ENCODE assay signal across 8 mouse cellular contexts in genomic region chr7:28311151-28311925, GRCm38 (mm10). TPM values are rescaled to one million over a fixed set of nuclear protein-coding genes. Genes with fewer than 3 reads are reported as not detected.
DNase-seq lines count a peak whose midpoint lies in the region; ATAC-seq and TF ChIP-seq lines count a peak whose summit lies in the region.

No protein-coding gene starts in this region.

- peak overlapping the region; percentile 58 for H3K4me3 ChIP-seq in cortical plate, adult 2 months (ENCODE audit: insufficient read depth, low read length)
- H3K4me3 ChIP-seq in hindbrain, postnatal 0 days (ENCODE audit: low read length) = peak overlapping the region; percentile 72
- peak overlapping the region; percentile 99 for H3K4me3 ChIP-seq in midbrain, embryonic 11.5 days (ENCODE audit: low read depth, low read length)

- no peaks in the 10 kb centered on the region for H3K9me3 ChIP-seq in hindbrain, postnatal 0 days (ENCODE audit: low read length)
- no peaks in the 10 kb centered on the region for H3K9me3 ChIP-seq in midbrain, embryonic 11.5 days (ENCODE audit: control insufficient read depth, low read length)

- H3K36me3 ChIP-seq in hindbrain, postnatal 0 days (ENCODE audit: insufficient read depth, low read length) = peaks cover 35% of the 10 kb centered on the region
- H3K36me3 ChIP-seq in midbrain, embryonic 11.5 days (ENCODE audit: control insufficient read depth, insufficient read depth, low read length) = peaks cover 26% of the 10 kb centered on the region

- TF ChIP-seq CTCF in cortical plate, adult 2 months (IDR thresholded peaks at IDR 0.05; ENCODE audit: extremely low read depth, insufficient read depth, low read length) = no peak
- TF ChIP-seq CTCF in hindbrain, postnatal 0 days (IDR thresholded peaks at IDR 0.05; ENCODE audit: low read depth) = no peak

- H3K9ac ChIP-seq in hindbrain, postnatal 0 days (replicated peaks; ENCODE audit: low read length) = peak overlapping the region; percentile 79
- H3K9ac ChIP-seq in midbrain, embryonic 11.5 days (ENCODE audit: low read length) = peak overlapping the region; percentile 93

- TF ChIP-seq POLR2A in cortical plate, adult 2 months (IDR thresholded peaks at IDR 0.05; ENCODE audit: extremely low read depth, insufficient read depth, low read length) = no peak

- no peak overlapping the region for H3K27ac ChIP-seq in cortical plate, adult 2 months (ENCODE audit: insufficient read depth, low read length)
- H3K27ac ChIP-seq in hindbrain, postnatal 0 days = peak overlapping the region; percentile 67
- H3K27ac ChIP-seq in midbrain, embryonic 11.5 days (ENCODE audit: low read depth, low read length) = peak overlapping the region; percentile 57

- 0 out of 2 replicates have a peak, but pooled peaks cover 1% of the 10 kb centered on the region for H3K4me1 ChIP-seq in cortical plate, adult 2 months (ENCODE audit: control insufficient read depth, insufficient read depth, low read length)
- H3K4me1 ChIP-seq in hindbrain, postnatal 0 days (ENCODE audit: insufficient read depth, low read length) = 0 out of 2 replicates have a peak, but pooled peaks cover 6% of the 10 kb centered on the region
- H3K4me1 ChIP-seq in midbrain, embryonic 11.5 days (ENCODE audit: control insufficient read depth, insufficient read depth, low read length) = peaks cover 10% of the 10 kb centered on the region; the same call in 1 of the 2 replicates

- ATAC-seq in hindbrain, postnatal 0 days = peak; percentile 77
- ATAC-seq in midbrain, embryonic 11.5 days (ENCODE audit: low FRiP score) = peak; percentile 47

- 5% methylated on average over 35 of the region's 35 CpGs for WGBS in hindbrain, postnatal 0 days
- 7% methylated on average over 35 of the region's 35 CpGs for WGBS in midbrain, embryonic 11.5 days

- no peaks in the 10 kb centered on the region for H3K27me3 ChIP-seq in hindbrain, postnatal 0 days (ENCODE audit: insufficient read depth, low read length)
- no peaks in the 10 kb centered on the region for H3K27me3 ChIP-seq in midbrain, embryonic 11.5 days (ENCODE audit: control insufficient read depth, insufficient read depth, low read length)

- H3K4me2 ChIP-seq in hindbrain, postnatal 0 days (ENCODE audit: low read depth, low read length) = peak overlapping the region; percentile 84
- H3K4me2 ChIP-seq in midbrain, embryonic 11.5 days = peak overlapping the region; percentile 92

- DNase-seq in adrenal gland, postnatal 14 days = peak; percentile 35
- no peak for DNase-seq in adrenal gland, postnatal 25 days
- DNase-seq in 3134 (ENCODE audit: extremely low read depth, insufficient read length, low spot score) = peak; percentile 28
- DNase-seq in hindbrain, postnatal 0 days (ENCODE audit: low spot score) = peak; percentile 6
- peak; percentile 91 for DNase-seq in midbrain, embryonic 11.5 days (ENCODE audit: low spot score, missing footprints)
- no peak for DNase-seq in layer of hippocampus, postnatal 14 days (ENCODE audit: low spot score in 2 of 2)
- no peak for DNase-seq in adrenal gland, adult 8-10 months

RNA-seq across cellular contexts. Expression of gene Timm50, which starts 0.5 kb away (rescaled TPM):
- 94.7 and 100 TPM in 2 replicates for total RNA-seq in adrenal gland, postnatal 14 days (2021)
- 72.0 and 81.3 TPM in 2 replicates for total RNA-seq in adrenal gland, postnatal 25 days (2021)
- polyA plus RNA-seq in cortical plate, adult 2 months (2012; rRNA removed) = 56.9 and 58.6 TPM in 2 replicates
- total RNA-seq in hindbrain, postnatal 0 days (2014; rRNA removed) = 71.6 and 82.9 TPM in 2 replicates
- polyA plus RNA-seq in hindbrain, postnatal 0 days (2015; fragmentation: Nextera tagmentation; extraction: Ambion mirVana) = 125 and 131 TPM in 2 replicates
- 195 and 214 TPM in 2 replicates for polyA plus RNA-seq in midbrain, embryonic 11.5 days (2014; fragmentation: Nextera tagmentation; extraction: Ambion mirVana)
- 10 to 100 TPM; 40.1 to 44.8 TPM for total RNA-seq in layer of hippocampus, postnatal 14 days (2021)
- total RNA-seq in adrenal gland, adult 8-10 months (2022) = 10 to 100 TPM; 68.5 to 83.7 (median 71.2) TPM

RNA-seq across cellular contexts. Expression of gene Dll3, which starts 9.3 kb away (rescaled TPM):
- total RNA-seq in adrenal gland, postnatal 14 days (2021) = 0.41 and 0.56 TPM in 2 replicates
- not detected in 2 replicates for total RNA-seq in adrenal gland, postnatal 25 days (2021)
- polyA plus RNA-seq in cortical plate, adult 2 months (2012; rRNA removed) = 2.2 TPM in 2 replicates
- total RNA-seq in hindbrain, postnatal 0 days (2014; rRNA removed) = 20.1 and 24.8 TPM in 2 replicates
- 17.0 and 20.2 TPM in 2 replicates for polyA plus RNA-seq in hindbrain, postnatal 0 days (2015; fragmentation: Nextera tagmentation; extraction: Ambion mirVana)
- 89.6 and 90.0 TPM in 2 replicates for polyA plus RNA-seq in midbrain, embryonic 11.5 days (2014; fragmentation: Nextera tagmentation; extraction: Ambion mirVana)
- 1 to 10 TPM; 4.9 to 5.1 TPM for total RNA-seq in layer of hippocampus, postnatal 14 days (2021)
- under 1 TPM; 0.14 to 0.62 (median 0.40) TPM for total RNA-seq in adrenal gland, adult 8-10 months (2022)

RNA-seq across cellular contexts. Expression of gene Selenov, which starts 20.4 kb away (rescaled TPM):
- not detected in 2 replicates for total RNA-seq in adrenal gland, postnatal 14 days (2021)
- not detected in 2 replicates for total RNA-seq in adrenal gland, postnatal 25 days (2021)
- 0.92 and 1.0 TPM in 2 replicates for polyA plus RNA-seq in cortical plate, adult 2 months (2012; rRNA removed)
- total RNA-seq in hindbrain, postnatal 0 days (2014; rRNA removed) = 2.1 and 3.6 TPM in 2 replicates
- polyA plus RNA-seq in hindbrain, postnatal 0 days (2015; fragmentation: Nextera tagmentation; extraction: Ambion mirVana) = 5.1 and 7.1 TPM in 2 replicates
- 0.41 and 0.48 TPM in 2 replicates for polyA plus RNA-seq in midbrain, embryonic 11.5 days (2014; fragmentation: Nextera tagmentation; extraction: Ambion mirVana)
- 1 to 10 TPM; 2.4 to 3.0 TPM for total RNA-seq in layer of hippocampus, postnatal 14 days (2021)
- under 1 TPM in 1 of 4 experiments, not detected in 3; 0.28 TPM for total RNA-seq in adrenal gland, adult 8-10 months (2022)

RNA-seq across cellular contexts. Expression of gene Supt5, which starts 27.2 kb away (rescaled TPM):
- total RNA-seq in adrenal gland, postnatal 14 days (2021) = 122 and 127 TPM in 2 replicates
- total RNA-seq in adrenal gland, postnatal 25 days (2021) = 136 and 164 TPM in 2 replicates
- polyA plus RNA-seq in cortical plate, adult 2 months (2012; rRNA removed) = 112 and 113 TPM in 2 replicates
- 98.7 and 104 TPM in 2 replicates for total RNA-seq in hindbrain, postnatal 0 days (2014; rRNA removed)
- 71.8 and 76.5 TPM in 2 replicates for polyA plus RNA-seq in hindbrain, postnatal 0 days (2015; fragmentation: Nextera tagmentation; extraction: Ambion mirVana)
- 71.3 and 82.2 TPM in 2 replicates for polyA plus RNA-seq in midbrain, embryonic 11.5 days (2014; fragmentation: Nextera tagmentation; extraction: Ambion mirVana)
- 100 to 1,000 TPM; 109 TPM for total RNA-seq in layer of hippocampus, postnatal 14 days (2021)
- 100 to 1,000 TPM; 135 to 251 (median 169) TPM for total RNA-seq in adrenal gland, adult 8-10 months (2022)

RNA-seq across cellular contexts. Expression of gene Eid2b, which starts 33.8 kb away (rescaled TPM):
- 14.2 and 14.3 TPM in 2 replicates for total RNA-seq in adrenal gland, postnatal 14 days (2021)
- 19.2 and 21.1 TPM in 2 replicates for total RNA-seq in adrenal gland, postnatal 25 days (2021)
- polyA plus RNA-seq in cortical plate, adult 2 months (2012; rRNA removed) = 26.4 and 27.0 TPM in 2 replicates
- 34.6 and 38.2 TPM in 2 replicates for total RNA-seq in hindbrain, postnatal 0 days (2014; rRNA removed)
- 42.3 and 45.1 TPM in 2 replicates for polyA plus RNA-seq in hindbrain, postnatal 0 days (2015; fragmentation: Nextera tagmentation; extraction: Ambion mirVana)
- polyA plus RNA-seq in midbrain, embryonic 11.5 days (2014; fragmentation: Nextera tagmentation; extraction: Ambion mirVana) = 18.0 and 21.9 TPM in 2 replicates
- 10 to 100 TPM; 40.5 to 41.4 TPM for total RNA-seq in layer of hippocampus, postnatal 14 days (2021)
- 10 to 100 TPM; 17.2 to 19.9 (median 18.7) TPM for total RNA-seq in adrenal gland, adult 8-10 months (2022)

Comparison
In these comparisons a context has a peak if more than half of its experiments do, and no peak if none do; other contexts are left out.
1. DNase-seq: peak in adrenal gland, postnatal 14 days (single experiment), 3134 (single experiment), hindbrain, postnatal 0 days (single experiment) and midbrain, embryonic 11.5 days (single experiment); none in adrenal gland, postnatal 25 days (single experiment), layer of hippocampus, postnatal 14 days (0 of 2) and adrenal gland, adult 8-10 months (single experiment).
2. Peak in every context shown above with its lines, with median percentiles within 50 percentile points of each other: H3K4me3 ChIP-seq.